Mouse (Mus musculus): Measurements from ENCODE around the gene Cmtm8. TPM values are rescaled to one million over a fixed set of nuclear protein-coding genes. Genes with fewer than 3 reads are reported as not detected.

The Cmtm8 gene
- not detected for polyA plus RNA-seq (2017; shearing (Covaris generic))

DNA sequence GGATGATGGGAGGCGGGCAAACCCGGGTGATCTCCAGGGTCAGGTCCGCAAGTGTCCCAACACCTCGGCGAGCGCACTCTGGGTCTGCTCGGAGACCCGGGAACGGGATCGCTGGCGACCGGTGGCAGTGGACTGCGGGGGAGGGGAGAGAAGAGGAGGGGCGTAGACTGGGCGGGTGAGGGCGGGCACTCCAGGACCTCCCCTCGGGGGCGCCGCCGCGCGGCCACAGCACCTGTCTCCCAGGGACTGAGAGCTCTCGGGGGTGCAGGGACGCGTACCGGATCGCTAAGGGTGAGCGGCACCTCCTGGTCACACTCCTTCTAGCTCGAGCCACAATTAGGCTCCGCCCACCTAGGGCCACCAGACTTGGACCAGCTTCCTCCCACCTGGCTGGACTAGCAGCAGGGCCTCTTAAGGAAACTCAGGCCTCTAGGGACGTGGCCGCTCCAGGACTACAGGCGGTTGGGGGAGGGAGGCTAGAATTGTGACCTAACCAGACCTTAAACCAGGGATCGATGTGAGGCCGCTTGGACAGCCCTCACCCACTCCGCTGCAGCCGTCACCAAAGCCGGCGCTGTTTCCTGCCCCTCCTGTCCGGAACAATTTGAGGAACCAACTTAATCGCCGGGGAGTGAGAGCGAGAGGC lies at the start of gene Cmtm8:
Cmtm8 (minus strand) TSS at position 140 of the 646 bp plus-strand sequence.

DNA sequence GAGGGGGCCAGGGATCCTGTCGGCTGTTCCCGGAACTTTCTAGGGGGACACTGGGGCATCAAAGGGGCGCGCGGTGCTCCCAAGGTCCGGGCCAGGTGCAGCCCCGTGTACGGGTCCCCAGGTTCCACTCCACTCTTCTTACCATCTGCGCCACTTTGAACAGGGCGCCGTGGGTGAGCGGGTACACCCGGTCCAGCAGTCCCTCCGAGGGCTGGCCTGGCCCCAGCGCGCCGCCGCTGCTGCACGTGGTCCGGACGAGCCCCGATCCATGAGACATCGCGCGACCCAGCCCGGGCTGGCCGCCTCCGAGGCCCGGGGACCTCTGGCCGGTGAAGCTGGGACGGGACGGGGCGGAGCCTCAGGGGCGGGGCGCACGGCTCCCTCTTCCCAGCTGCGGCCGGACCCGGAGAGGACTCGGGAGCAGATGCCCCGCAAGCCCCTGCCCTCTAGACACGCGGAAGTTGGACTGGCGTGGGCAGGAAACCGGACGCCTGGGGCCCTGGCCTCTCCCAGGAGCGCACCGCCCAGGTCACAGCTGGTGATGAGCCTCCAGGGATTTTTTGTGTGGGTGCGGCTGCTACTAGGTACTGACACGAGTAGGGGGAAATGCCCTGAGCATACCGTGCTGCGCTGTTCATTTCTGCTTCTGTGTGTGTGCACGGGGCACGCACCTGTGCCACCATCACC lies 62.3 kb downstream of the Cmtm8 start, which contains the start of gene Cmtm7:
Cmtm7 (minus strand) TSS at position 331 of the 687 bp plus-strand sequence.

Other genes starting within 250 kb of the Cmtm8 start
- gene Cnot10, start 204.0 kb downstream of the Cmtm8 start, polyA plus RNA-seq (2017; shearing (Covaris generic)) = 63.7 TPM
- gene Dync1li1, start 155.4 kb downstream of the Cmtm8 start, polyA plus RNA-seq (2017; shearing (Covaris generic)) = 71.9 TPM
- 306 TPM for gene Cmtm6, start 113.0 kb downstream of the Cmtm8 start, polyA plus RNA-seq (2017; shearing (Covaris generic))
- 74.7 TPM for gene Cmtm7, start 62.3 kb downstream of the Cmtm8 start, polyA plus RNA-seq (2017; shearing (Covaris generic))
- gene Gpd1l, start 89.8 kb upstream of the Cmtm8 start, polyA plus RNA-seq (2017; shearing (Covaris generic)) = 37.4 TPM
- not detected for gene Osbpl10, start 134.4 kb upstream of the Cmtm8 start, polyA plus RNA-seq (2017; shearing (Covaris generic))
- 3,498 TPM for gene Rps27rt, start 138.6 kb upstream of the Cmtm8 start, polyA plus RNA-seq (2017; shearing (Covaris generic))